Mouse (Mus musculus) CH12.LX (cell line): Measurements from ENCODE around the gene U2af1. TPM values are rescaled to one million over a fixed set of nuclear protein-coding genes. Genes with fewer than 3 reads are reported as not detected.

Experiments used
- DNase-seq: peaks from one replicate; pipeline ENCODE4 v3.0.0-alpha.2; 2013; ENCODE audit errors: extremely low read depth
- H3K27ac ChIP-seq: 2 replicates; pipeline ENCODE4 v1.5.1; 2012; ENCODE audit warnings: low read depth, mild to moderate bottlenecking, control low read depth, moderate library complexity; ENCODE audit not compliant: insufficient read depth
- H3K27me3 ChIP-seq: replicated peaks from 2 replicates; pipeline ENCODE3; 2012; ENCODE audit warnings: inconsistent platforms
- H3K36me3 ChIP-seq, 2 experiments: replicated peaks in 1 of 2; 2 replicates each; pipeline versions ENCODE3 to v1.6.1; 2012; ENCODE audit warnings: inconsistent platforms in 1 of 2, low read length in 1 of 2, mild to moderate bottlenecking in 1 of 2, mixed read lengths in 1 of 2, moderate library complexity in 1 of 2; ENCODE audit not compliant: control insufficient read depth in 1 of 2, insufficient read depth in 1 of 2
- H3K4me1 ChIP-seq, 2 experiments: 2 replicates each; pipeline ENCODE4 v1.6.1; 2012; ENCODE audit warnings: inconsistent platforms in 1 of 2, moderate library complexity in 1 of 2; ENCODE audit not compliant: insufficient read depth in 2 of 2, control insufficient read depth in 1 of 2
- H3K4me2 ChIP-seq: 2 replicates; pipeline ENCODE4 v1.6.1; 2012; ENCODE audit warnings: low read depth, mild to moderate bottlenecking, control low read depth; ENCODE audit not compliant: poor library complexity, insufficient read depth, severe bottlenecking
- H3K4me3 ChIP-seq, 3 experiments: fragments of 150-350 bp in 1 of 3; sonication (generic) in 1 of 3; replicated peaks in 1 of 3; 2 replicates each; pipeline versions ENCODE3 to v1.5.1; 2011 to 2012; ENCODE audit warnings: low read depth in 2 of 3, low read length in 2 of 3, mild to moderate bottlenecking in 2 of 3, moderate library complexity in 2 of 3, control low read depth in 1 of 3, improper control_type of control experiment in 1 of 3, inconsistent platforms in 1 of 3, mixed read lengths in 1 of 3; ENCODE audit not compliant: poor library complexity in 1 of 3
- H3K79me2 ChIP-seq: replicated peaks from 2 replicates; pipeline ENCODE4 v1.6.1; 2012; ENCODE audit warnings: mild to moderate bottlenecking, moderate library complexity; ENCODE audit not compliant: control insufficient read depth, poor library complexity, insufficient read depth, severe bottlenecking; ENCODE audit errors: extremely low read depth
- H3K9ac ChIP-seq: 2 replicates; pipeline ENCODE4 v1.6.1; 2012; ENCODE audit warnings: low read depth, mild to moderate bottlenecking, control low read depth, moderate library complexity; ENCODE audit not compliant: insufficient read depth
- H3K9me3 ChIP-seq: replicated peaks from 2 replicates; pipeline ENCODE3; 2012; ENCODE audit warnings: low read length, inconsistent platforms, mixed read lengths
- BHLHE40 ChIP-seq: IDR thresholded peaks from 2 replicates; pipeline ENCODE4 v1.6.1; 2011; ENCODE audit warnings: mild to moderate bottlenecking, low read depth, low read length, improper control_type of control experiment
- CHD2 ChIP-seq: IDR thresholded peaks from 2 replicates; pipeline ENCODE4 v1.6.1; 2011; ENCODE audit warnings: low read length, improper control_type of control experiment
- CTCF ChIP-seq, 2 experiments: IDR thresholded peaks in 1 of 2; conservative IDR thresholded peaks in 1 of 2; 2 replicates each; pipeline ENCODE4 v1.5.1; 2011 to 2012; ENCODE audit warnings: low read depth in 2 of 2, low read length in 2 of 2, improper control_type of control experiment in 1 of 2, inconsistent platforms in 1 of 2, mild to moderate bottlenecking in 1 of 2, moderate library complexity in 1 of 2
- HCFC1 ChIP-seq: IDR thresholded peaks from 2 replicates; pipeline ENCODE4 v1.6.1; 2012; ENCODE audit warnings: low read depth, mild to moderate bottlenecking, inconsistent platforms, low read length, improper control_type of control experiment
- MAFK ChIP-seq: IDR thresholded peaks from 2 replicates; pipeline ENCODE4 v1.6.1; 2011; ENCODE audit warnings: low read length, improper control_type of control experiment; ENCODE audit not compliant: insufficient replicate concordance
- MAZ ChIP-seq: IDR thresholded peaks from 2 replicates; pipeline ENCODE4 v1.6.1; 2012; ENCODE audit warnings: low read depth, mild to moderate bottlenecking, inconsistent platforms, low read length, improper control_type of control experiment, moderate library complexity
- MEF2A ChIP-seq: IDR thresholded peaks from 2 replicates; pipeline ENCODE4 v1.6.1; 2014; ENCODE audit warnings: low read depth, mild to moderate bottlenecking, inconsistent platforms, low read length, improper control_type of control experiment, borderline replicate concordance
- NRF1 ChIP-seq: IDR thresholded peaks from 2 replicates; pipeline ENCODE4 v1.6.1; 2014; ENCODE audit warnings: low read depth, mild to moderate bottlenecking, inconsistent platforms, low read length, improper control_type of control experiment, moderate library complexity
- PAX5 ChIP-seq: IDR thresholded peaks from 2 replicates; pipeline ENCODE4 v1.6.1; 2012; ENCODE audit warnings: low read length, inconsistent platforms, mixed read lengths
- SIN3A ChIP-seq: IDR thresholded peaks from 2 replicates; pipeline ENCODE4 v1.6.1; 2012; ENCODE audit warnings: low read length, improper control_type of control experiment, inconsistent platforms
- TCF12 ChIP-seq: IDR thresholded peaks from 2 replicates; pipeline ENCODE4 v1.6.1; 2014; ENCODE audit warnings: low read depth, mild to moderate bottlenecking, inconsistent platforms, low read length, improper control_type of control experiment
- UBTF ChIP-seq: IDR thresholded peaks from 2 replicates; pipeline ENCODE4 v1.6.1; 2012; ENCODE audit warnings: low read depth, mild to moderate bottlenecking, inconsistent platforms, low read length, improper control_type of control experiment, moderate library complexity
- ZKSCAN1 ChIP-seq: IDR thresholded peaks from 2 replicates; pipeline ENCODE4 v1.6.1; 2012; ENCODE audit warnings: low read depth, inconsistent platforms, low read length, improper control_type of control experiment, borderline replicate concordance
- ZNF384 ChIP-seq: IDR thresholded peaks from 2 replicates; pipeline ENCODE4 v1.6.1; 2012; ENCODE audit warnings: low read depth, low read length, improper control_type of control experiment, inconsistent platforms
- dilution Hi-C: fragments of 300-500 bp; cut with MboI; formaldehyde crosslinking; loops from 2 replicates; pipeline ENCODE4 v1.14.3; 2020; ENCODE audit warnings: low sequenced_read_pairs; ENCODE audit not compliant: extremely low pct_unique_long_range_greater_than_20kb, extremely low pct_ligation_motif_present
- in situ Hi-C: fragments of 300-500 bp; cut with MboI; formaldehyde crosslinking; loops from 3 replicates; pipeline ENCODE4 v1.14.3; 2019; ENCODE audit warnings: low sequenced_read_pairs, low pct_ligation_motif_present, low pct_unique_long_range_greater_than_20kb, mixed read lengths
- polyA plus RNA-seq: library from polyadenylated mRNA; unstranded; fragments of >175 nt; gene quantifications from 2 replicates; pipeline ENCODE4 v1.2.1, GENCODE M21; 2012; ENCODE audit warnings: low read depth; ENCODE audit not compliant: insufficient read length
- total RNA-seq, 2 experiments: library from RNA; depleted of rRNA; stranded (reverse); fragments of 300-350 nt in 1 of 2; fragments of >200 nt in 1 of 2; gene quantifications; 2 replicates each; pipeline ENCODE4 v1.2.3; 2012 to 2014

U2af1 gene
- total and polyA plus RNA-seq, 3 experiments: 141 to 391 (median 269) TPM

- Histone ChIP-seq H3K9ac (no peak overlapping the region), H3K36me3 (no peaks in the 10 kb centered on the region), H3K79me2 (no peaks in the 10 kb centered on the region), H3K9me3 (no peaks in the 10 kb centered on the region), H3K4me2 (no peak overlapping the region), H3K4me3 (no peak overlapping the region), H3K4me1 (peaks cover 6 to 33% of the 10 kb centered on the region in 2 experiments; a peak in 3 of 4 replicates), H3K27ac (no peak overlapping the region), H3K27me3 (no peaks in the 10 kb centered on the region)
- in situ Hi-C loops (no loop called here), dilution Hi-C loops (no loop called here)
- no peak for DNase-seq
- TF ChIP-seq ZNF384 (no peak), ZKSCAN1 (no peak), CTCF (conservative IDR thresholded peaks at IDR 0.05 in 1 of 2, IDR thresholded peaks at IDR 0.05 in 1 of 2; ENCODE audit: low read depth in 2 of 2, low read length in 2 of 2) (no peak)
Measured at GRCm38 (mm10) chr17:31705271-31706020, 46.8 kb upstream of the U2af1 start.

- in situ Hi-C loops: no loop called here
- no peak for TF ChIP-seq MAZ
- no peak for TF ChIP-seq HCFC1
- TF ChIP-seq MEF2A: no peak
- TF ChIP-seq BHLHE40: no peak
- no peak for TF ChIP-seq MAFK
- TF ChIP-seq TCF12: no peak
- no peak for TF ChIP-seq NRF1
- TF ChIP-seq SIN3A: no peak
- TF ChIP-seq UBTF: no peak
- TF ChIP-seq CHD2: no peak
- no peak for TF ChIP-seq PAX5
Measured at GRCm38 (mm10) chr17:31703276-31703980, 44.7 kb upstream of the U2af1 start.

More at GRCm38 (mm10) chr17:31703276-31703980, 44.7 kb upstream of the U2af1 start:
- Histone ChIP-seq H3K4me3 (no peak overlapping the region), H3K27me3 (no peaks in the 10 kb centered on the region), H3K4me2 (no peak overlapping the region), H3K9me3 (no peaks in the 10 kb centered on the region), H3K4me1 (peaks cover 11 to 21% of the 10 kb centered on the region in 2 experiments), H3K9ac (no peak overlapping the region), H3K36me3 (no peaks in the 10 kb centered on the region), H3K27ac (no peak overlapping the region), H3K79me2 (no peaks in the 10 kb centered on the region)
- dilution Hi-C loops: no loop called here
- no peak for DNase-seq
